Mouse (Mus musculus) megakaryocyte-erythroid progenitor cell, adult 5-6 weeks (primary cell): ENCODE data around the gene Pdp2. TPM values are rescaled to one million over a fixed set of nuclear protein-coding genes. Genes with fewer than 3 reads are reported as not detected.
"Not testable (repeated sequence)": the region's sequence is repeated elsewhere in the genome, so short reads cannot be mapped to it uniquely, and the experiment has no call there.

ENCODE experiments used
- ATAC-seq: replicated peaks from 2 replicates; pipeline ENCODE4 v1.8.0; 2016; ENCODE audit warnings: mild to moderate bottlenecking, inconsistent platforms; ENCODE audit not compliant: severe bottlenecking, poor library complexity, low FRiP score, low TSS enrichment
- total RNA-seq, 2 experiments: library from RNA; stranded (forward) in 1 of 2; stranded (reverse) in 1 of 2; fragments of 200-1000, 215-1000 nt in 1 of 2; fragments of >200 nt in 1 of 2; fragmentation: Nextera tagmentation in 1 of 2; gene quantifications; 2 replicates each; pipeline ENCODE4 v1.2.3; 2014 to 2017

The Pdp2 gene
- total RNA-seq, 2 experiments from 2014 or later = 9.5 to 10.4 TPM

DNA sequence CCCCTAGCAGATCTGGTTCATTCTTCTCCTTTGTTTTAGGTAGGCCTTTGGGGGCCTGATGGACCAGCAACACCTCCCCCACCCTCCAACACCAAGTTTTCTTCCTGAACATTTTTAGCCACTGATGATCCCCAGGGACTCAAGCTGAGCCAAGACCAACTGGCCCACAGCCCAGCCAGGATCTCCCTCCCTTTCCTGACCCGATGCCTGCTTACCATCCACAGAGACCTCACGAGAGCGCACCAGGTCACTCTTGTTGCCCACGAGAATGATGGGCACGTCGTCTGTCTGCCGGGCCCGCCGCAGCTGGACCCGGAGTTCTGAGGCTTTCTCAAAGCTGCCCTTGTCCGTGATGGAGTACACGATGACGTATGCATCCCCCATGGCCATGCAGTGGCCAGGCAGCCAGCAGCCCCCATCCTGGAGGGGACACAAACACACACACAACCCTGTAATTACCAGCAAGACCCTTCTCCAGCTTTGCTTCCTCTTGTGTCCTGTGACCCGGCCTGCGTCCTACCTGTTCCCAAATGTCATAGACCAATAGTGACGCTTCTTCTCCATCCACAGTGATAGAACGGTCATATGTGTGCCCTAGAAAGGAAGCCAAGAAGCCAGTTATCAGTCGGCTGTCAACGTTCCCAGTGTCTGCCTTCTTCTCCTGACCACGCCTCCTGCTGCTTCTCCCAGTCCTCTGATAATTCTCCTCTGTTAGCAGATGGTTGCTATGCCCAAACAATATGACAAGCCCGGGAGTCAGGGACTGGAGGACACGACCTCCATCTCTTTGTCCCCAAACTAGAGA is 38.3 kb downstream of the Pdp2 start:
- ATAC-seq = peak; percentile 82

GRCm38 (mm10) chr8:104630111-104630479 is 38.8 kb downstream of the Pdp2 start:
- no peak for ATAC-seq

DNA sequence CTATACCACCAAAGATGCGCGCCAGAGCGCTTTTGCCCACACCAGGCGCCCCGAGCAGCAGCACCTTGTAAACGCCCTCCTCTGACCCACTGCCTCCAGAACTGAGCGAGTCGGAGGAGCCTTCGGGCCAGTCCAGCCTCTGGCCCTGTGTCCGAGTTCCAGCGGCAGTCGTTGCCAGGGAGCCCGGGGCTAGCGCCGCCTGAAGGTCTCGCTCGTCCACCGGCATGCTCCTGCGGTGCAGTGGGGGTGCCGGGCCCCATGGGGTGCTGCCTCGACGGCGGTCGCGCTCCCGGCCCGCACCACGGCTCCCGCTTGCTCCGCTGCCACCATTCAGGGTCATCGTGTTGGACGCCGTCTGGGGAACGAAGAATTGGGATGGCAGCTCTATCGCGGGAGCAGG is 39.3 kb downstream of the Pdp2 start:
- ATAC-seq = peak; percentile 45

DNA sequence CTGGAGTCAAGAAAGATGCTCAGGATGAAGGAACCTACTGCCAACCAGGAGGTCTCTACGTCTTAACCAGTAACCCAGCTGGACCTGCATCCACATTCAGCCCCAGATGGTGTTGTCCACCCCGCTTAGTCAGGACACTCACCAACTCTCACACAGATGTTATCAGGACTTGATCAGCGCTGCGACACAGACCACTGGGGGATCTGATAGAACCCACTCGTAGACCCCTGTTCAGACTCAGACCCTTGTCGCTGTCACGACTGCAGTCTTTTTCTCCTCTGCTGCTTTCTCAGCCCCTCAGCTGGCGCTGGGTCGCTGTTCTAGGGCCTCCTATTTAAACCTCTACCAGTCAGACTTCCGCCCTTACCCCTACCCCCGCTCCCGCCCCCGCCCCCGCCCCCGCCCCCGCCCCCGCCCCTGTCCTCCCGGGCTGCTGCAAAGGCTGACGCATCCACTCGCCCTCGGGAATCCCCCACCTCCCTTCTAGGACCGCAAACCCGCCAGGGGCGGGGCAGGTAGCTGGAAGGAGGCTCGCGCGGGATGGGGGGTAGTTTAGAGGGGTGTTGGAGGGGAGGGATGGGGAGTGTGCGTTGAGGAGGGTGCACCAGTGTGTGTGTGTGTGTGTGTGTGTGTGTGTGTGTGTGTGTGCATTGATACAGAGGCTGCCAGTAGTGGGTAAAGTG is 39.9 kb downstream of the Pdp2 start, which contains the start of gene Rrad:
Gene Rrad (minus strand): TSS at position 347 of the 683 bp plus-strand sequence.
- peak; percentile 20 for ATAC-seq

GRCm38 (mm10) chr8:104631975-104632374 is 40.7 kb downstream of the Pdp2 start:
- no peak for ATAC-seq

GRCm38 (mm10) chr8:104632486-104632885 is 41.2 kb downstream of the Pdp2 start:
- ATAC-seq = no peak

DNA sequence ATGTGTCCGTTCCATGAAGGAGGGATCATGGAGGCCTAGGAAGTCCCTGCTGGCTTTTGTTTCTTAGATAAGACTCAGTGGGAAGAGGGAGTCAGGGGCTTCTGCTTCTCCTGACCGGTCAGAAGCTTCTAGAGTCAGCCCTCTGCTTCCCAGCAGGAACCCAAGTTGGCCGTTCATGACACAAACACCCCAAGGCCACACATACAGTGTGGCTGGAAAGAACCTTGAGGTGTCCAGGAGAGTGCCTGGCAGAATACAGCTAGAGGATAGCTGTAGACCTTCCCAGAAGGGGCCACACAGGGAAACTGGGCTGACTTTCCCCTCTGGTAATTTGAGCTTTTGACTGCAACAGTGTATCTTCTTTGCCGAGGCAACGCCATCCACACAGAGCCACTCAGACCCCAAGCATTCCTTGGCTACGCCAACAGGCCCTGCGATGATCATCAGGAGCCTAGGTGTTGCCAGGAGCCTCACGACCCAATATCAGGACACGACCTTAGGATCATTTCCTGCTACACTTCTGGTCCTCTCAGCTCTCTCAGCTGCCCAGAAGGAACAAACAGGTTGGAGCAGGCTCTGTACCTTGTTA is 42.0 kb downstream of the Pdp2 start:
- ATAC-seq = no peak

DNA sequence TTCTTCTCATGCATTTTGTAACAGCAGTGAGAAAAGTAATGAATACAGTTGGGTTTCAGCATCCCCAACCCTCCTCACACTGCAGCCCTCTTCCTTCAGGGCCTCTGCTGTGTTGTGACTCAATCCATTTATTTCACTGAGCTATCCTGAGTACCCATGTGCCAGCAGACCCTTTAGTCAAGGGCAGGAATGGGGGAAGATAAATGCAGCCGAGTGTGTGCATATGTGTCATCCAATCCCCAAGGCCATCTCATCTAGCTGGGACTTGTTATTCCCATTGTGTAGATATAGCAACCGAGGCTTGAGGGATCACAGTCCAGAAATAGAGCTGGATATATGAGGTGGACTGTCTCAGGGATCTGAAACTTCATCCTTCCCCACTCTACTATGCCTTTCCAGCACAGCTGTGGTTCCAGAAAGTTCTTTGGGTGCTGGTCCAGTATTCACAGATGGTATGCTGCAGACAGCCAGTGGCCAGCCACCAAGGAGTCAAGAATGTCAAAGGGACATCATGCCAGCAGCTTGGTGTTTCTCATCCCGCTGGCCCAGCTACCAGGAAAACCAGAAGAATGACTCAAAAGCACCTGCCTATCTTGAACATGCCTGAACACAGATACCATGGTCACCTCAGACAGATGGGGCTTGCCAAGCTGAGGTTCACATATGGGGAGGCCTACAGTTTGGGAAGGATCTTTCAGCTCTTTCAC is 43.9 kb downstream of the Pdp2 start:
- ATAC-seq = no peak

DNA sequence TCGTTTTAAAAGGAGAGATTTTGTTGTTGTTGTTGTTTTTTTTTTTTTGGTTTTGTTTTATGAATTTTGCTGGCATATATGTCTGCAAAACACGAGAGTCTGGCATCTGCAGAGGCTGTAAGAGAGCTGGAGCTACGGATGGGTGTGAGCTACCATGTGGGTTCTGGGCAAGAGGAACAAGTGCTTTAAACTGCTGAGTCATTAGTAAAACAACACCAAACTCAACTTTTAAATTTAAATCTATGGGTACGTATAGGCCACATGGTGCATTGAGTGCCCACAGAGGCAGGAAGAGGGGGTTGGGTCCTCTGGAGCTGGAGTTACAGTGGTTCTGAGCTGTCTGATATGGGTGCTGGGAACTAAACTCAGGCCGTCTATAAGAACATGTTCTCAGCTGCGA is 46.8 kb downstream of the Pdp2 start:
- no peak for ATAC-seq

GRCm38 (mm10) chr8:104640241-104640640 is 49.0 kb downstream of the Pdp2 start:
- no peak for ATAC-seq

GRCm38 (mm10) chr8:104640831-104641370 is 49.6 kb downstream of the Pdp2 start:
- 0 out of 2 replicates have a peak, but pooled peaks have one; percentile 11 for ATAC-seq

GRCm38 (mm10) chr8:104641426-104642323 is 50.4 kb downstream of the Pdp2 start, which contains the start of gene Ciao2b:
Gene Ciao2b (minus strand): TSS chr8:104641965.
- peak; percentile 91 for ATAC-seq

- no peak for ATAC-seq
Observed at GRCm38 (mm10) chr8:104642324-104642654, 51.0 kb downstream of the Pdp2 start.

GRCm38 (mm10) chr8:104644187-104644586 is 52.9 kb downstream of the Pdp2 start:
- not testable (repeated sequence) for ATAC-seq

Other genes with a start within 250 kb of the Pdp2 start
- 0.32 and 1.2 TPM in 2 replicates for gene Cmtm4, start 195.6 kb upstream of the Pdp2 start, total RNA-seq (2014; fragmentation: Nextera tagmentation)
- gene Cmtm4, start 195.6 kb upstream of the Pdp2 start, total RNA-seq (2017) = 1.1 and 1.7 TPM in 2 replicates
- gene Dync1li2, start 148.4 kb upstream of the Pdp2 start, total RNA-seq (2014; fragmentation: Nextera tagmentation) = 25.5 and 35.1 TPM in 2 replicates
- gene Dync1li2, start 148.4 kb upstream of the Pdp2 start, total RNA-seq (2017) = 53.1 and 61.4 TPM in 2 replicates
- not detected in 2 replicates for gene Terb1, start 81.5 kb upstream of the Pdp2 start, total RNA-seq (2014; fragmentation: Nextera tagmentation)
- gene Terb1, start 81.5 kb upstream of the Pdp2 start, total RNA-seq (2017) = not detected in 2 replicates
- 83.2 and 84.8 TPM in 2 replicates for gene Nae1, start 56.8 kb upstream of the Pdp2 start, total RNA-seq (2014; fragmentation: Nextera tagmentation)
- 172 and 193 TPM in 2 replicates for gene Nae1, start 56.8 kb upstream of the Pdp2 start, total RNA-seq (2017)
- 1.8 TPM in 1 of 2 replicates, not detected in the other for gene Car7, start 56.8 kb upstream of the Pdp2 start, total RNA-seq (2014; fragmentation: Nextera tagmentation)
- gene Car7, start 56.8 kb upstream of the Pdp2 start, total RNA-seq (2017) = 3.6 TPM in 1 of 2 replicates, not detected in the other
- gene Cdh16, start 32.9 kb downstream of the Pdp2 start, total RNA-seq (2014; fragmentation: Nextera tagmentation) = not detected in 2 replicates
- gene Cdh16, start 32.9 kb downstream of the Pdp2 start, total RNA-seq (2017) = not detected in 2 replicates
- gene Rrad, start 39.9 kb downstream of the Pdp2 start, total RNA-seq (2014; fragmentation: Nextera tagmentation) = 1.1 TPM in 1 of 2 replicates, not detected in the other
- 0.19 and 0.94 TPM in 2 replicates for gene Rrad, start 39.9 kb downstream of the Pdp2 start, total RNA-seq (2017)
- gene Ciao2b, start 50.5 kb downstream of the Pdp2 start, total RNA-seq (2014; fragmentation: Nextera tagmentation) = 51.5 and 66.1 TPM in 2 replicates
- gene Ciao2b, start 50.5 kb downstream of the Pdp2 start, total RNA-seq (2017) = 26.4 and 27.7 TPM in 2 replicates
- gene Ces2a, start 142.6 kb downstream of the Pdp2 start, total RNA-seq (2014; fragmentation: Nextera tagmentation) = not detected in 2 replicates
- gene Ces2a, start 142.6 kb downstream of the Pdp2 start, total RNA-seq (2017) = not detected in 2 replicates
- not detected in 2 replicates for gene Ces2b, start 240.1 kb downstream of the Pdp2 start, total RNA-seq (2014; fragmentation: Nextera tagmentation)
- not detected in 2 replicates for gene Ces2b, start 240.1 kb downstream of the Pdp2 start, total RNA-seq (2017)